Mouse (Mus musculus) ES-Bruce4 (cell line): ENCODE results near the gene Ulk4.
A peak's percentile ranks its signal among the peaks of the same experiment; 100 is the strongest.

Source experiments
- CTCF ChIP-seq: IDR thresholded peaks from one replicate; pipeline ENCODE4 v1.8.1; 2011; ENCODE audit warnings: low read depth, low read length
- EP300 ChIP-seq: IDR thresholded peaks from 2 replicates; pipeline ENCODE4 v1.6.1; 2011; ENCODE audit warnings: low read depth, low read length; ENCODE audit not compliant: insufficient read depth
- POLR2A ChIP-seq: IDR thresholded peaks from one replicate; pipeline ENCODE4 v1.8.1; 2011; ENCODE audit warnings: low read length; ENCODE audit not compliant: insufficient read depth

DNA sequence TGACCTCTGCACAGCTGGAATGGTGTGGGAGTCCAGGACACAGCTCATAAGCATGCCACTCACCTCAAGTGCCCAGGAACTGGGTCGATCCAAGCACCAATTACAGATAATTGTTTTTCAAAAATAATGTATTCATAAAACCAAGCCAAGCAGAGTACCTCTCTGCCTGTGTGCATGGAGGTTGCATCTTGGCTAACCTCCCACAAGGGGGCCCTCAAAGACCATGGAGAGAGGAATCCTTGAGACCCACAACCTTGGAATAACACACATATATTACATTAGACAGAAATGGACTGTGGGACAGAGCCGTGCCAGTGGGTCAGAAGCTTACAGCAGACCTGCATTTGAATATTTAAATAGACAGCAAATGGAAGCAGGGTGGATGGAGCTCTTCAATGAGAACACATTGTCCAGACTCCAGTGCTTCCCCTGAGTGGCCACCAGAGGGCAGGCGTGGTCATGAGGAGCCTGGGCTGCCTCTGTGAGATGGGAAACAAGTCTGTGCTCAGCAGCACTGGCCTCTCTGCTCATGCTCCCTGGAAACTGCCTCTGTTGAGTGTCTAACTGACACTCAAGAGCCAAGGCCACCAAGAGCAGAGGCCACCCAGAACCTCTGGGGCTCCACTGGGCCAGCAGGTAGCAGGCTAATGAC is 61.5 kb downstream of the Ulk4 start:
- TF ChIP-seq POLR2A: no peak
- TF ChIP-seq CTCF: peak; percentile 89
- no peak for TF ChIP-seq EP300
